Mouse (Mus musculus): ENCODE measurements around the gene Tmem240.
"Not testable (repeated sequence)": the region's sequence is repeated elsewhere in the genome, so short reads cannot be mapped to it uniquely, and the experiment has no call there.

Tmem240 gene

GRCm38 (mm10) chr4:155735788-155736187 is 1.2 kb downstream of the Tmem240 start:
- no peak for DNase-seq

GRCm38 (mm10) chr4:155736421-155736820 is 1.8 kb downstream of the Tmem240 start:
- DNase-seq = no peak

DNA sequence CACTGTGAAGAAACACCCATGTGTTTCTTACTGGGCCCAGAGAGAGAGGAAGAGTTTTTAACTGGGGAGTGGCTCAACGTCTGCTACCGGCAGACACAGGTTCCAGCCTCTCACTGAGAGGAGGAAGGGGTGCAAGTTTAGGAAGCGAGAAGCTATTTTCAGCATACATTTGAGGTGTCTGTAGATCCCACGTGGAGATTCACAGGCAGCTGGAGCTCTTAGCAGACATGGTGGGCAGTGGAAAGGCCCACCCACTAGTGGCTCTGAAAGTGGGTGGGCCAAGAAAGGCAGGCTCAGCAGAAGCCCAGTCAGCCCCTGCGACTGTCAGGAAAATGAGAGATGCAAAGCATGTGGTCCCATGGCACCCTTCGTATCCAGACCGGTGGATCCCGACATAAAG is 3.7 kb downstream of the Tmem240 start:
- no peak for DNase-seq

DNA sequence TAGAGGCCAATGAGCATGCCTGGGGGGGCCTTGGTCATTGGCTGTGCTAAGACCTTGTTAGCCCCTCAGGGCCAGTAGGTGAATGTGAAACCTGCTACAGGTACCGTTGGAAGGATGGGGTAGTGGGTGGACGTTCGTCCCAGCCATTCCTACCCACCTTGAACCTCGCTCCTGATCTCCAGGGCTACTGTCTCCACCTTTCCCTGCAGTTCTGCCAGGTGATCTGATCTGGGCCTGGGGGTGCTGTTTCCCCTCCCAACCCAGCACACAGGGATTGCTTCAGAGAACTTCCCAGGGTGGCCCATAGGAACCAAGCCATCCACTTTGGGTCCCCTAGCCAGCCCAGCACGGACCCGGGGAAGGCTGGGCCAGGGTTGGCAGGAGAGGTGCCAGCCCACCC is 4.6 kb downstream of the Tmem240 start:
- no peak for DNase-seq

GRCm38 (mm10) chr4:155739741-155740636 is 5.4 kb downstream of the Tmem240 start:
- no peak for DNase-seq

- DNase-seq = not testable (repeated sequence)
Measured at GRCm38 (mm10) chr4:155740681-155741080, 6.1 kb downstream of the Tmem240 start.

- no peak for DNase-seq
Measured at GRCm38 (mm10) chr4:155742684-155743083, 8.1 kb downstream of the Tmem240 start.

DNA sequence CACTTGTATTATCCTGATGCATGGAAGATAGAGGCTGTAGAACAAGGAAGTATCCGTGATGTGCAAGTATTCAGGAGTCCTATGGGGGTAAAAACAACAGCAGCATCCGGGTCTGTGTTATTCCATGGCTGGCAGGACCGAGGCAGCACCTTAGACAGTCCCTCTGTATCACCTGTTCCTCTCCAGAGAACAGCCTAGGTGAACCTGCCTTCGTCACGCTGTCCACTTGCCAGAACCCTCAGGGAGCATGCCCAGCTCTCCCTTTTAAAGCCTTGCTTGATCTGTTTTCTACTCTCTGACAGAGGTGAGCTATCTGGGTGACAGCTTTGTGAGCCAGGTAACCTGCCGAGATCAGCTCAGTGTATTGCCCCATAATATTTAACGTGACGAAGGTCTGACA is 9.9 kb downstream of the Tmem240 start:
- no peak for DNase-seq

- DNase-seq = no peak
Measured at GRCm38 (mm10) chr4:155745136-155745535, 10.5 kb downstream of the Tmem240 start.

DNA sequence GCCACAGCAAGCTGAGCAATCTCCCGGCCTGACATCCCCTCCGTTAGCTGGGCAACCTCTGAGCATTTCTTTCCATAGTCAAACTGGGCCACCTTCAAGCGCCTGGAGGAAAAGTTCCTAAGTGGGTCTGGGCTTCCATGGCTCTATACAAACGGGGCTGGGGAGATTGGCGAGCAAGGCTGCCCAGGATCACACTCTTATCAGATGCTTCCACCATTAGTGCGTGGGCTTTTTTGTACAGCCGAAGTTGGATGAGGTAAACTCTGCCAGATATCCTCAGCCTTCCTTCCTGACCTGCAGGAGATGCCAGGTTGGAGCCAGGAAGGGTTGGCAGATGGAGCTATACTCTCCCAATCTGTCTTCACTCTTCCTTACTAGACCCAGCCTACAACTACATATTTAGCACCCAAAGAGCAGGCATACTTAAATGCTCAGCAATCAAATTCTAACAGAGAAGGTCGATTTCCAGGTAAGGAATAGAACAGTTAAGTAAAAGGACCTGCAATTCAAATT is 11.5 kb downstream of the Tmem240 start:
- no peak for DNase-seq

GRCm38 (mm10) chr4:155746575-155747490 is 12.2 kb downstream of the Tmem240 start:
- no peak for DNase-seq

DNA sequence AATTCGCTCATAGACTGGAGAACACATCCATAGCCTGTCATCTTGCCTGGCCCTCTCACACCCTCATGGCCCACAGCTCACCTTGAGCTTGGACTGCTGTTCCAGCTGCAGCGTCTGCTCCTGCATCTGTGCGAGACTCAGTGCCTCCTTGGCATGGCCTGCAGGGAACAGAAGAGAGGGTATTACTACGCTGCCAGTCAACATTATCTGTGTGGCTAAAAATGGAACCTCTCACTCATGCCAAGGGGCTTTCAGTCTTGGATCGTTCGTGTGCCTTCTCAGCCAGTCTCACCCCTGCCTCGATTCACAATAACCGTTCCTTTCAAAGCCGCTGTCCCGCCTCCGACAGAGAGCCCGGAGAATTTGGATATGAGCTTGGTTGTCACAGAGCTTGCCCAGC is 22.4 kb downstream of the Tmem240 start:
- DNase-seq = no peak

DNA sequence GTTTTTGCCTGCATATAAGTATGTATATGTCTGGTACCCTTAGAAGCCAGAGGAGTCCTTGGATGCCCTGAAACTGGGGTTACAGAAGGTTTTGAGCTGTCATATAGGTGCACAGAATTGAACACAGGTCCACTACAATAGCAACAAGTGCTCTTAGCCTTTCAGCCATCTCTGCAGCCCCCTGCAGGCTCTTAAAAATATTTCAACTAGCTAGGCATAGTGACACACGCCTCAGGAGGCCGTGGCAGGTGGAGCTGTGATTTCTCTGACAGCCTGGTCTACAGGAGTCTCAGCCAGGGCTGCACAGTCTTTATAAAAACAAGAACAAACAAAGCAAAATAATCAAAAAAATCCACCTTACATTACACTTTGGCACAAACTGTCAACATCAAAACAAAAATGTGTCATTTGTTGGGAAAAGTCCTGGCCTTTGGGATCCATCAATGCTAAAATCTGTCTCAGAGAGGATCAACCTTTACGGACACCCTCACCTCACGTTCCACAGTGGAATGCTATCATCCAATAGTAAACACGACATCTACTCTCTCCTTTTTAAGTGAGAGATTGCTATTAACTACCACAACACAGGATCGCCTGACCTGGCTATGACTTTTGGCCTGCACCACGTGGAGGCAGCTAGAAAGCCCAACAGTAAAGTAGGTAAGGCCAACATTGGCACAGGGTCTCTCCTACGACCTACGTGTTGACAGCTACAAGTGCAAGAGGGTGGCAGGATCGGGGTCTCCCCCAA is 25.4 kb downstream of the Tmem240 start:
- DNase-seq = peak in 1 of 2 experiments; percentile 27

DNA sequence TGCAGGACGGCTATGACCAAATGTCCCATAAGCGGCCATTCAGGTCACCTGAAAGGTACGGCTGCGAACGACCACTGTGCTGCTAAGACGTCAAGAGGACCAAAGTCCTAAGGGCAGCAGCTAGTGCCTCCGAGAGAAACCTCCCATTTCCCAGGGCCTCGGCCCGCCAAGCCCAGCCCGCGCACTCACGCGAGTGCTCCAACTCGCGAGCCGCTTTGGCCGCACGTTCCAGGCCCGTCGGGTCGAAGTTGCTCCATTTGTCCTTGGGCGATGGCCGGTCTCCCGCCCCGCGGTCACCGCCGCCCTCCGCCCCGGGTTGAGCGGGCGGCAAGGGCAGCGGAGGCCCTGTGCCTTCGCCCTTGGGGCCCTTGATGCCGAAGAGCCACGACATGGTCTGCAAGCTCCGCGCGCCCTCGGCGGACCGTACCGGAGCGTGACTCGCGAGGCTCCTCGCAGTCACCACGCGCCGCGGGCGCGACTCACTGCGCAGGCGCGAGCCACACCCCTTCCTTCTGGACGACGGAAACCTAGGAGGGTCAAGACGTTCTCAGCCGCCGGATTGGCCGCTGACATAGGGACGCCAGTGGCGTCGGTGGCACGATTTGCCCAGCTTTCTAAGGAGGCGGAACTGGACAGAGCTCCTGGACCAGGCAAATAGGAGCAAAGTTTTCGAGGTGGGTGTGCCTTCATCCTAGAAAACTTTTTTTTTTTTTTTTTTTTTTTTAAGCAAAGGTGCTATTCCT is 26.2 kb downstream of the Tmem240 start, which contains the start of gene Atad3a:
Atad3a (minus strand) TSS at position 481 of the 743 bp plus-strand sequence.
- DNase-seq = peak; percentile 95 to 96

DNA sequence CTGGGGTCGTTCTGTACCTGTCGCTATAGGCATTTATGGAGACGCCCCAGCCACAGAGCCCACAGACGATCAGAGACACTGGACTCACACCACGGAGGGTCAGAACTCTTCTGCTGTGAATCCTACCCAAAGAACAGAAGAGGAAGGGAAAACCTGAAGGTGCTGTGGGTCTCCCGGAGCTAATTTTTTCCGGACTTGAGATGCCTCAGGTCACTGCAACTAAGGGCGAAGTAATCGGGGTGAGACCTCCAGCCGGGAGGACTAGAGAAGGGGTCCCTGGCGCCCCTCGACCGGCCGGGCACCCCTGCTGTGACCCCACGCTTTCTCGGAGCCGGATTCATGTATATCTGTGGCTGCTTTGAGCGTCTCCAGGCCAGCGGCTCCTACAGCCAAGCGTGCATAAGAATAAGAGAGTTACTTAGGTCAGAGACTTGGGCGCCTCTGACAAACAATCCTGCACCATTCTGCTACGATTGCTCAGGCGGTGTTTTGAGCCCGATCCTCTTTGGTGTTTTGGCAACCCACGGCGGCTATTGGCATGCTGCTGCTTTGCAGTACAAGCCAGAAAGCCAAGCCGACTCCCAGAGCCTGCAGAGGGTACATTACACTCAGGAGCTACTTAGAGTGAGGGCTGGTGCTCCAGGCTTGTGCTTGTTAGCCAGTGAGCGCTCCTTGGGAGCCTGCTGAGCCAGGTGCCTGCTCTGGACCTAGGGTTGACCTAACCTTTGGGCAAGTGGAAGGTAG is 26.9 kb downstream of the Tmem240 start:
- no peak for DNase-seq

DNA sequence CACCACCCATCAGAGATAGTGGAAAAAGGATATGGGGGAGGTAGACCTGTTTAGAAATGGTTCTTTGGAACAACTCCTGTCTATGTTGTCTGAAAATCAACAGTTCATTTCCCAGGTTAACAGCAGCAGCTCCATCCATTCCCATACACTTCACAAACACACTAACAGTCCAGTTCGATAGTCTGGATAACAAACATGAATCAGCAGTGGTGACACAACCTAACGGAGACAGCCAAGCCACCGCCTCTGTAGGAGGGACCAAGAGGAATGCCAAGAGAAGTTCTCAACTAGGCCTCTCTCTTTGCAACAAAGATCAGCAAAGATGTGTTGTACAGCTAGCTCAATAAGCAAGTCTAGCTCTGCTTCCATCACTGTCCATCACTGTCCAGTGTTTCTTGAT is 27.8 kb downstream of the Tmem240 start:
- no peak for DNase-seq

- no peak for DNase-seq
Measured at GRCm38 (mm10) chr4:155769496-155769879, 34.9 kb downstream of the Tmem240 start.

GRCm38 (mm10) chr4:155769880-155770512 is 35.4 kb downstream of the Tmem240 start:
- peak; percentile 77 to 80 for DNase-seq

DNA sequence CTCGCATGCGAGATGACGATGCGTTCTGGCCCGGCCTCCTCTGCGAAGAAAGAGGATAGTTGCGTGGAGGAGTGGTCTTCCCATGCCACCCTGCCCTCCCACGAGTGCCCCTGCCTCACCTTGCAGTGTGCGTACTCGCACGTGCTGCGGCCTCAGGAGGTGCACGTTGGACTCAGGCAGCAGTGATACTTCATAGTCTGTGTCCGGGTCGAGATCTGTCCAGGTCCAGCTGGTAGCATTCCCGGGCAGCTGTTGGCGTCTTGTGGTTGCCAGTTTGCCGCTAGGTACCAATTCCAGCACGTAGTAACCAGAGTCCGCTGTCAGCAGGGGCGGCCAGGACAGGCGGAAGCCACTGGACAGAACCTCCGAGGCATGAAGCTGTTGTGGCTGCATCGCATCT is 36.0 kb downstream of the Tmem240 start:
- no peak for DNase-seq

DNA sequence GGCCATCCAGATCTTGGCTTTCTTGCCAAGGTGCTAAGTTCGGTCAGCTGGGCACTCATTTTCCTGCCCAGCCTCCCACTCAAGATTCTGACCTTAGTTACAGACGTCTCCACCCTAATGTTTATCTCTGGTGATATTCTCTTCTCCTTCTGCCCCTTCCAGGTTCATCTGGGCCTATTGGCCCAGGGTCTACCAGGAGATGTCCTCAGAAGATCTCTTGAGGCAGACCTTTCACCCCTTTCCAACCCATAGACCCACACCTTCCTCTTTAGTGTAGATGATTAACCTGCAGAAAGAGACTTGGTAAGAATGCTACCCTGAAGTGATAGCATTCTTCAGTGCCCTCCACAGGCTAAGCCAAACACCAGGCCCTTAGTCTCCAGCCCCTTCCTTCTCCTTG is 37.1 kb downstream of the Tmem240 start:
- DNase-seq = no peak

- no peak for DNase-seq
Measured at GRCm38 (mm10) chr4:155772786-155773185, 38.2 kb downstream of the Tmem240 start.
